ENCODE assay signal across 19 mouse cellular contexts in genomic region chr1:52973198-52973597, GRCm38 (mm10).
"Had no signal": no experiment of that assay in that cellular context is flagged by ENCODE, and none has a peak within 500 bp of the region (broad histone marks: within the 10 kb centered on the region; RNA-seq: fewer than 3 reads in every experiment).

No protein-coding gene starts in this region.

- DNase-seq: gastrocnemius, postnatal 10 days; gastrocnemius, postnatal 25 days; heart, adult 2 months; heart, postnatal 10 days; heart, postnatal 4 days; kidney, adult 18-20 months; kidney, adult 8-10 months; kidney, postnatal 10 days; kidney, postnatal 25 days; kidney, postnatal 4 days; liver had no signal

- H3K4me3 ChIP-seq: heart, adult 2 months; heart, embryonic 12.5 days; hindbrain, embryonic 10.5 days; hindbrain, embryonic 12.5 days; intestine, embryonic 15.5 days; left cerebral cortex, adult 2 months; limb, embryonic 10.5 days; limb, embryonic 12.5 days had no signal

- H3K4me1 ChIP-seq: heart, embryonic 12.5 days; intestine, embryonic 15.5 days; limb, embryonic 10.5 days; limb, embryonic 12.5 days had no signal

- H3K27ac ChIP-seq: heart, adult 2 months; hindbrain, embryonic 10.5 days; hindbrain, embryonic 12.5 days; hindbrain, embryonic 14.5 days; intestine, embryonic 15.5 days; left cerebral cortex, adult 2 months; limb, embryonic 10.5 days; limb, embryonic 12.5 days had no signal
